Mouse (Mus musculus): ENCODE measurements at regions not wholly inside any gene's neighbourhood (a gene's known extent, or its start where the extent isn't known, plus 50 kb on each side); places are given as distances from the start of the nearest gene placed in this dataset.

GRCm38 (mm10) chr3:51002662-51003061, 221.6 kb upstream of the Noct start:
- intact Hi-C loops (cut with DNase I) = no loop called here
- no peak for DNase-seq

- intact Hi-C loops (cut with DNase I) = no loop called here
Measured at GRCm38 (mm10) chr3:51003506-51004170, 220.6 kb upstream of the Noct start.

GRCm38 (mm10) chr3:51004216-51004615, 220.0 kb upstream of the Noct start:
- no peak for DNase-seq

More at GRCm38 (mm10) chr3:51003506-51004170, 220.6 kb upstream of the Noct start:
- no peak for DNase-seq

GRCm38 (mm10) chr3:51009098-51009497, 215.1 kb upstream of the Noct start:
- intact Hi-C loops (cut with DNase I) = no loop called here
- DNase-seq = no peak

More at GRCm38 (mm10) chr3:51004216-51004615, 220.0 kb upstream of the Noct start:
- intact Hi-C loops (cut with DNase I) = no loop called here

- intact Hi-C loops (cut with DNase I) = no loop called here
- DNase-seq = no peak
Measured at GRCm38 (mm10) chr3:51019650-51020346, 204.4 kb upstream of the Noct start.

- intact Hi-C loops (cut with DNase I) = no loop called here
Measured at GRCm38 (mm10) chr3:51024655-51025054, 199.6 kb upstream of the Noct start.

GRCm38 (mm10) chr3:51031821-51032220, 192.4 kb upstream of the Noct start:
- intact Hi-C loops (cut with DNase I) = no loop called here
- no peak for DNase-seq

More at GRCm38 (mm10) chr3:51024655-51025054, 199.6 kb upstream of the Noct start:
- no peak for DNase-seq

- no peak for DNase-seq
- intact Hi-C loops (cut with DNase I) = no loop called here
Measured at GRCm38 (mm10) chr3:51033292-51033691, 191.0 kb upstream of the Noct start.

GRCm38 (mm10) chr3:51036700-51037306, 187.4 kb upstream of the Noct start:
- intact Hi-C loops (cut with DNase I) = no loop called here
- DNase-seq = no peak

- intact Hi-C loops (cut with DNase I) = no loop called here
- DNase-seq = no peak
Measured at GRCm38 (mm10) chr3:51042223-51042846, 181.9 kb upstream of the Noct start.

- no peak for DNase-seq
- intact Hi-C loops (cut with DNase I) = no loop called here
Measured at GRCm38 (mm10) chr3:51048739-51049138, 175.5 kb upstream of the Noct start.

- DNase-seq = no peak
- intact Hi-C loops (cut with DNase I) = no loop called here
Measured at GRCm38 (mm10) chr3:51050156-51050555, 174.1 kb upstream of the Noct start.

GRCm38 (mm10) chr3:51055004-51055403, 169.2 kb upstream of the Noct start:
- intact Hi-C loops (cut with DNase I) = no loop called here
- no peak for DNase-seq

GRCm38 (mm10) chr3:51064201-51064600, 160.0 kb upstream of the Noct start:
- intact Hi-C loops (cut with DNase I) = no loop called here

GRCm38 (mm10) chr3:51066373-51066772, 157.9 kb upstream of the Noct start:
- intact Hi-C loops (cut with DNase I) = no loop called here
- no peak for DNase-seq

More at GRCm38 (mm10) chr3:51064201-51064600, 160.0 kb upstream of the Noct start:
- DNase-seq = no peak

- no peak for DNase-seq
- intact Hi-C loops (cut with DNase I) = no loop called here
Measured at GRCm38 (mm10) chr3:51072417-51072816, 151.8 kb upstream of the Noct start.

GRCm38 (mm10) chr3:51073003-51073679, 151.1 kb upstream of the Noct start:
- intact Hi-C loops (cut with DNase I) = no loop called here
- DNase-seq = no peak

- intact Hi-C loops (cut with DNase I) = no loop called here
- no peak for DNase-seq
Measured at GRCm38 (mm10) chr3:51073743-51074319, 150.4 kb upstream of the Noct start.

- intact Hi-C loops (cut with DNase I) = no loop called here
- peak; percentile 9 to 42 for DNase-seq
Measured at GRCm38 (mm10) chr3:51075219-51075920, 148.9 kb upstream of the Noct start.

GRCm38 (mm10) chr3:51078459-51078858, 145.8 kb upstream of the Noct start:
- intact Hi-C loops (cut with DNase I) = no loop called here
- DNase-seq = no peak

All from heart, postnatal 36 days (tissue).